8 mouse cellular contexts compared by ENCODE assay signal in genomic region chr10:127739083-127739660, GRCm38 (mm10). TPM values are rescaled to one million over a fixed set of nuclear protein-coding genes. Genes with fewer than 3 reads are reported as not detected.
A peak's percentile ranks its signal among the peaks of the same experiment; 100 is the strongest.
DNase-seq lines count a peak whose midpoint lies in the region; ATAC-seq lines count a peak whose summit lies in the region.

TSS of gene Zbtb39 (plus strand) at chr10:127739538.

- intact Hi-C loops in left cerebral cortex, postnatal 10 days (cut with DNase I), result loop anchor here (5.0 to 10.0 kb wide), 2 partner anchors 268 to 446 kb away; partner anchors contain the start of genes Hsd17b6 and Rbms2

- peak; percentile 89 for DNase-seq in ZHBTc4 (ENCODE audit: low read depth, low spot score)
- peak; percentile 57 to 75 for DNase-seq in cerebellum, postnatal 4 days (ENCODE audit: low spot score in 2 of 2)
- DNase-seq in gastrocnemius, postnatal 10 days, result peak; percentile 89
- peak; percentile 33 for DNase-seq in hindlimb bud, embryonic 11.5 days (ENCODE audit: extremely low spot score, low read depth, low spot score)
- peak; percentile 36 to 91 for DNase-seq in left cerebral cortex, postnatal 10 days (ENCODE audit: extremely low spot score in 1 of 2, low spot score in 2 of 2)
- peak; percentile 81 for DNase-seq in right cerebral cortex, postnatal 14 days
- peak; percentile 84 for DNase-seq in yolk sac, embryonic 10.5 days (ENCODE audit: low spot score)

- peak; percentile 60 for ATAC-seq in megakaryocyte progenitor cell, adult 5-6 weeks (replicated peaks; ENCODE audit: poor library complexity)

RNA-seq across cellular contexts. Expression of gene Zbtb39, which starts in this region (rescaled TPM):
- total RNA-seq in gastrocnemius, postnatal 10 days (2021), result 1 to 10 TPM; 5.9 to 6.0 TPM
- 1 to 10 TPM; 8.8 to 10.0 TPM for total RNA-seq in left cerebral cortex, postnatal 10 days (2021)
- total RNA-seq in megakaryocyte progenitor cell, adult 5-6 weeks (2015), result 4.7 and 5.1 TPM in 2 replicates
- total RNA-seq in megakaryocyte progenitor cell, adult 5-6 weeks (2017), result 2.0 and 3.0 TPM in 2 replicates

Comparison
In these comparisons a context has a peak if more than half of its experiments do, and no peak if none do; other contexts are left out.
1. Peak in every context shown above with its lines: DNase-seq and ATAC-seq.
2. DNase-seq: peak in every context shown above with its lines; median percentile 89 in ZHBTc4; 89 in gastrocnemius, postnatal 10 days; 84 in yolk sac, embryonic 10.5 days; 81 in right cerebral cortex, postnatal 14 days; 66 in cerebellum, postnatal 4 days; 64 in left cerebral cortex, postnatal 10 days; 33 in hindlimb bud, embryonic 11.5 days.